Mouse (Mus musculus) cerebellum, postnatal 14 days (tissue): ENCODE measurements around the gene Polr1a.
A peak's percentile ranks its signal among the peaks of the same experiment; 100 is the strongest.

Experiments
- DNase-seq, 2 experiments: peaks; one replicate each; pipeline ENCODE4 v3.0.0; 2021; ENCODE audit warnings: mixed read lengths in 2 of 2

Polr1a gene

GRCm38 (mm10) chr6:72001220-72001777 lies 92.4 kb downstream of the Polr1a start:
- DNase-seq, result no peak

GRCm38 (mm10) chr6:72007411-72008212 lies 98.8 kb downstream of the Polr1a start:
- no peak for DNase-seq

- no peak for DNase-seq
Observed at GRCm38 (mm10) chr6:72008213-72008655, 99.4 kb downstream of the Polr1a start.

GRCm38 (mm10) chr6:72009454-72009853 lies 100.6 kb downstream of the Polr1a start:
- no peak for DNase-seq

GRCm38 (mm10) chr6:72014033-72014432 lies 105.2 kb downstream of the Polr1a start:
- DNase-seq, result peak in 1 of 2 experiments; percentile 41

GRCm38 (mm10) chr6:72018052-72018451 lies 109.2 kb downstream of the Polr1a start:
- no peak for DNase-seq

GRCm38 (mm10) chr6:72025497-72025896 lies 116.6 kb downstream of the Polr1a start:
- no peak for DNase-seq

GRCm38 (mm10) chr6:72028079-72028478 lies 119.2 kb downstream of the Polr1a start:
- DNase-seq, result no peak

- no peak for DNase-seq
Observed at GRCm38 (mm10) chr6:72029674-72030073, 120.8 kb downstream of the Polr1a start.
